27 mouse cellular contexts compared by ENCODE assay signal in the genomic region with DNA sequence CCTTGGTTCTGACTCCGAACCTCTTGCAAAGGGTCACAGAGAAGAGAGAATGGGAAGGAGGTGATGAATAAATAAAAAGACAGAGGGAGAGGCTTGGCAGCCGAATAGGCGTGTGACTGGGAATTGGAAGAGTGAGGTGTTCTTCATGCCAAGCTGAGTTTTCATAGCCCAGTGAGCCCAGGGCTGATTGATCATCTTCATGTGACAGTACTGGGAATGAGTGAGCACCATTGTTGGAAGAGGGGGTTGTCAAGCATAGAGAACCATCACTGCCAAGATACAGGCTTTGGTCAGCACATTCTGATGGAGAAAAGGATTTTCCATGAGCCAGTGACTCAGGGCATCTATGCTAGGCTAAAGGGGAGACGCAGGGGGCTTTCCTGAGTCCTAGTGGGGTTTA.
A peak's percentile ranks its signal among the peaks of the same experiment; 100 is the strongest.
DNase-seq lines count a peak whose midpoint lies in the region; ATAC-seq lines count a peak whose summit lies in the region.
"Had no signal": no experiment of that assay in that cellular context is flagged by ENCODE, and none has a peak within 500 bp of the region (broad histone marks: within the 10 kb centered on the region; RNA-seq: fewer than 3 reads in every experiment).

No protein-coding gene starts in this region.

- H3K36me3 ChIP-seq in hindbrain, embryonic 15.5 days: no peaks in the 10 kb centered on the region
- H3K36me3 ChIP-seq in hindbrain, embryonic 14.5 days (replicated peaks; ENCODE audit: control insufficient read depth, insufficient read depth): no peaks in the 10 kb centered on the region
- H3K36me3 ChIP-seq: embryonic facial prominence, embryonic 15.5 days; forebrain, embryonic 10.5 days; heart, embryonic 13.5 days; limb, embryonic 10.5 days; liver, embryonic 12.5 days had no signal

- no peak overlapping the region for H3K27ac ChIP-seq in hindbrain, embryonic 15.5 days (replicated peaks)
- H3K27ac ChIP-seq in hindbrain, embryonic 14.5 days: no peak overlapping the region
- H3K27ac ChIP-seq: embryonic facial prominence, embryonic 15.5 days; forebrain, embryonic 10.5 days; heart, embryonic 13.5 days; limb, embryonic 10.5 days; liver, embryonic 12.5 days had no signal

- ATAC-seq in hindbrain, embryonic 15.5 days (ENCODE audit: low FRiP score, low read depth): peak; percentile 56; the same call in 1 of the 2 replicates
- ATAC-seq in hindbrain, embryonic 14.5 days (ENCODE audit: low FRiP score): no peak
- ATAC-seq: activated CD4-positive, CD25-positive, alpha-beta regulatory T cell, adult 4 months; CD4-positive, CD25-positive, alpha-beta regulatory T cell, adult 4 months; inflammation-experienced regulatory T-cells, adult 6 months; liver, embryonic 12.5 days had no signal

- no peaks in the 10 kb centered on the region for H3K4me1 ChIP-seq in hindbrain, embryonic 15.5 days (replicated peaks)
- peaks cover 3% of the 10 kb centered on the region; the same call in 1 of the 2 replicates for H3K4me1 ChIP-seq in hindbrain, embryonic 14.5 days (replicated peaks; ENCODE audit: control insufficient read depth, insufficient read depth, low read length)
- H3K4me1 ChIP-seq: embryonic facial prominence, embryonic 15.5 days; limb, embryonic 10.5 days; liver, embryonic 12.5 days had no signal

- no peaks in the 10 kb centered on the region for H3K27me3 ChIP-seq in hindbrain, embryonic 15.5 days
- no peaks in the 10 kb centered on the region for H3K27me3 ChIP-seq in hindbrain, embryonic 14.5 days (ENCODE audit: control insufficient read depth, insufficient read depth, low read length)
- H3K27me3 ChIP-seq: embryonic facial prominence, embryonic 15.5 days; heart, embryonic 13.5 days; liver, embryonic 12.5 days had no signal

- no peaks in the 10 kb centered on the region for H3K9me3 ChIP-seq in hindbrain, embryonic 15.5 days
- no peaks in the 10 kb centered on the region for H3K9me3 ChIP-seq in hindbrain, embryonic 14.5 days (ENCODE audit: control insufficient read depth, low read length)
- H3K9me3 ChIP-seq: embryonic facial prominence, embryonic 15.5 days; forebrain, embryonic 10.5 days; heart, embryonic 13.5 days; limb, embryonic 10.5 days; liver, embryonic 12.5 days had no signal

- H3K9ac ChIP-seq in hindbrain, embryonic 15.5 days: no peak overlapping the region
- H3K9ac ChIP-seq in hindbrain, embryonic 14.5 days: no peak overlapping the region
- H3K9ac ChIP-seq: embryonic facial prominence, embryonic 15.5 days; heart, embryonic 13.5 days; liver, embryonic 12.5 days had no signal

- no peak overlapping the region for H3K4me3 ChIP-seq in hindbrain, embryonic 15.5 days
- no peak overlapping the region for H3K4me3 ChIP-seq in hindbrain, embryonic 14.5 days (replicated peaks; ENCODE audit: low read length)
- H3K4me3 ChIP-seq: embryonic facial prominence, embryonic 15.5 days; forebrain, embryonic 10.5 days; heart, embryonic 13.5 days; limb, embryonic 10.5 days; liver, embryonic 12.5 days had no signal

- 59% methylated on average over 4 of the region's 4 CpGs for WGBS in hindbrain, embryonic 15.5 days
- WGBS in hindbrain, embryonic 14.5 days: 66% methylated on average over 4 of the region's 4 CpGs

- DNase-seq in cerebellum, adult 9-10 months: peak; percentile 4
- no peak for DNase-seq in cerebellum, adult 8-10 months
- no peak for DNase-seq in hindbrain, embryonic 14.5 days (ENCODE audit: low spot score)
- DNase-seq in left cerebral cortex, postnatal 4 days: peak; percentile 32
- DNase-seq in left cerebral cortex, adult 18-20 months (ENCODE audit: low spot score in 2 of 2): no peak
- peak; percentile 55 for DNase-seq in brain, adult 2 months (ENCODE audit: low read depth, low spot score)
- DNase-seq in right cerebral cortex, postnatal 4 days: no peak
- DNase-seq: adrenal gland, postnatal 10 days; gastrocnemius, postnatal 10 days; heart, adult 18-20 months; heart, postnatal 36 days; kidney, adult 9 months; kidney, postnatal 25 days; layer of hippocampus, postnatal 36 days; lung, adult 2 months; lung, postnatal 4 days; spleen, adult 18-20 months; thymus, postnatal 25 days had no signal

- intact Hi-C loops in left cerebral cortex, postnatal 4 days (cut with DNase I): no loop called here

- H3K4me2 ChIP-seq in hindbrain, embryonic 15.5 days: no peak overlapping the region
- H3K4me2 ChIP-seq in hindbrain, embryonic 14.5 days (replicated peaks): no peak overlapping the region
- H3K4me2 ChIP-seq: embryonic facial prominence, embryonic 15.5 days; heart, embryonic 13.5 days; liver, embryonic 12.5 days had no signal

Comparison
In these comparisons a context has a peak if more than half of its experiments do, and no peak if none do; other contexts are left out.
1. DNase-seq: peak in cerebellum, adult 9-10 months (single experiment), left cerebral cortex, postnatal 4 days (single experiment) and brain, adult 2 months (single experiment); none in cerebellum, adult 8-10 months (single experiment), hindbrain, embryonic 14.5 days (single experiment), left cerebral cortex, adult 18-20 months (0 of 2) and right cerebral cortex, postnatal 4 days (single experiment).